Mouse (Mus musculus) thymus, adult 2 months (tissue): ENCODE measurements at regions not wholly inside any gene's neighbourhood (a gene's known extent, or its start where the extent isn't known, plus 50 kb on each side); places are given as distances from the start of the nearest gene placed in this dataset.

Source experiments
- DNase-seq: peaks from one replicate; pipeline ENCODE4 v3.0.0; 2021
- H3K27ac ChIP-seq: fragments of 200-500 bp; 2 replicates; pipeline ENCODE4 v1.5.1; 2012; ENCODE audit warnings: low read length, control low read depth; ENCODE audit not compliant: control insufficient read depth, insufficient read depth
- H3K27me3 ChIP-seq: fragments of 200-500 bp; 2 replicates; pipeline ENCODE4 v1.6.1; 2012; ENCODE audit warnings: mild to moderate bottlenecking, low read length, moderate library complexity, mixed read lengths; ENCODE audit not compliant: control insufficient read depth, insufficient read depth
- H3K36me3 ChIP-seq: fragments of 200-500 bp; 2 replicates; pipeline ENCODE4 v1.6.1; 2012; ENCODE audit warnings: mild to moderate bottlenecking, low read length, moderate library complexity; ENCODE audit not compliant: control insufficient read depth, insufficient read depth
- H3K4me1 ChIP-seq: fragments of 200-500 bp; replicated peaks from 2 replicates; pipeline ENCODE4 v1.6.1; 2012; ENCODE audit warnings: low read length; ENCODE audit not compliant: control insufficient read depth, insufficient read depth
- H3K4me3 ChIP-seq: fragments of 200-500 bp; 2 replicates; pipeline ENCODE4 v1.5.1; 2012; ENCODE audit warnings: mild to moderate bottlenecking, low read length, control low read depth, moderate library complexity; ENCODE audit not compliant: control insufficient read depth, insufficient read depth
- CTCF ChIP-seq: fragments of 200-500 bp; IDR thresholded peaks from 2 replicates; pipeline ENCODE4 v1.5.1; 2012; ENCODE audit warnings: mild to moderate bottlenecking, control low read depth, low read length, moderate library complexity, borderline replicate concordance; ENCODE audit not compliant: control insufficient read depth, poor library complexity, insufficient read depth; ENCODE audit errors: extremely low read depth
- POLR2A ChIP-seq: fragments of 200-500 bp; IDR thresholded peaks from 2 replicates; pipeline ENCODE4 v1.6.1; 2012; ENCODE audit warnings: mild to moderate bottlenecking, low read length, control low read depth, moderate library complexity; ENCODE audit not compliant: control insufficient read depth, poor library complexity, insufficient read depth; ENCODE audit errors: extremely low read depth
- WGBS: fragments of 180-500 bp; shearing (Covaris S2); methylation state at CpG from one replicate; pipeline ENCODE4 v1.1.7; 2018; 5-methylcytosine and 5-hydroxymethylcytosine counted together

DNA sequence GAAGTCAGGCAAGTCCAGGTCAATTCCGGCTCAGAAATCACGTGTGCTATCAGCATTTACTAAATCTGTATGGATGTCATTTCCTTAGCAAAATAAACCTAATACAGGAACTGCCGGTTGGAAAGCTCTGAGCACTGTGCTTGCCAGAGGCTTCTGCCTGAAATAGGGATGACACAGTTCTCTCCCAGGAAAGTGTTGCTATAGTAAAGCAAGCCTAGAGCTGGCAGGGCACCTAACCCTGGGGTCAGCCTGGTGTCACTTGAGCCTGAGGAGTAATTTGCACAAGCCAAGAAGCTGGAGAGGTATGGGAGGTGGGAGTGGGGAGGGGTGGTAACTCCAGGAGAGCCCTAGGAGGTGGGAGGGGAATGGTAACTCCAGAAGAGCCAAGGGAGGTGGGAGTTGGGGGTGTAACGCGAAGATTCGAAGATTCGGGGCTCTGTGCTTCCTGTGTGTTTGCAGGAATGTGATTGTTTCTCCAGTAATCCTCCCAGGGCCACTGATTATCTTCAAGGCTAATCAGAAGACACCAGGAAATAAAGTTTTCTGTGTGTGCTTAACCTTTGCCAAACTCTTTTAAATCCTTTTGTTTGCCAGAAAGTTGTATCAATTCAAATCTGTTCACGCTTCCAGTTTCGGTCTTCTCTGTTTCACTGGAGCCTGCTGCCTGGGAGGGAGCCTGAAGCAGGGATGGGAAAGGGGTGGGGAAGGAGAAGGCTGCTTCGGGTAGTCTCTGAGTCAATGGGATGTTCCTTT is 111.3 kb downstream of the Cd24a start:
- TF ChIP-seq CTCF (no peak), POLR2A (no peak)
- Histone ChIP-seq H3K4me3 (no peak overlapping the region), H3K4me1 (peaks cover 4% of the 10 kb centered on the region; the same call in 1 of the 2 replicates), H3K36me3 (no peaks in the 10 kb centered on the region), H3K27me3 (no peaks in the 10 kb centered on the region), H3K27ac (no peak overlapping the region)
- DNase-seq = no peak
- WGBS = 79% methylated on average over 10 of the region's 10 CpGs

DNA sequence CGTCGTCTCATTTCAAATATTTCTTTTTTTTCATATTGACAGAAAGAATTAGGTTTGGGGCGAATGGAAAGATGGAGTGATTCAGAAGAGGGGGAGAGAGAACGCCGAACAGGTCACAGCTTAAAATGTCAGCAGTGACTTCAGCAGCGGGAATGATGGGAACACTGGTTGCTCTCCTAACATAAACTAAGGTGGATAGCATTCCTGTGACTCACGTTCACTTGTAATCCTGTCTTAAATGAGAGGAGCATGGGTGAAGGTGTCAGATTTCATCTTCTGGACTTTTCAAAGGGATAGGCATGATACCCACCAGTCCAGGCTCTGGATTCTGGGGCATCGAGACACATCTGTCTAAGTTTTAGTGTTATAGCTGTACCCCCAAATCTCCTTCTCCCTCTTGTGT is 111.8 kb downstream of the Cd24a start:
- Histone ChIP-seq H3K27ac (no peak overlapping the region), H3K4me3 (no peak overlapping the region), H3K36me3 (no peaks in the 10 kb centered on the region), H3K4me1 (no peaks in the 10 kb centered on the region), H3K27me3 (no peaks in the 10 kb centered on the region)
- no peak for DNase-seq
- TF ChIP-seq CTCF (no peak), POLR2A (no peak)
- WGBS = 85% methylated on average over 8 of the region's 8 CpGs

DNA sequence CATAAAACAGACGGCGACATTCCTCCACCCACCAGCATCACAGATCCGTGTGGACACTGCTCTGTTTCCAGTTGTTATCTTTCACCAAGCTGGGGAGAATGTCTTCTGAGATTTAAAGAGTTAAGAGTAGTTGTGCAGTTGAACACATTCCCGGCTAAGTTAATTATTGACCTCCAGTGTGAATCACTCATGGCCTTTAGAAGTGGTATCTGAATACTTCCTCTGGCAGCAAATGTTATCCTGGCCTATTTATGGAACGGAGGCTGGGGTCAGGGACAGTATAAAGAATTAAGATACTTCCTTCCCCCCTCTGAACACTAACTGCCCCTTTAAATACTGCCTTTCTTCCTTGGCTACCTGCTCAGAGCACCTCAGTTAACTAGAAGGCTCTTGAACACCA is 115.9 kb downstream of the Cd24a start:
- WGBS = 67% methylated on average over 5 of the region's 5 CpGs
- Histone ChIP-seq H3K4me1 (no peaks in the 10 kb centered on the region), H3K27me3 (no peaks in the 10 kb centered on the region), H3K4me3 (no peak overlapping the region), H3K27ac (no peak overlapping the region), H3K36me3 (no peaks in the 10 kb centered on the region)
- TF ChIP-seq CTCF (no peak), POLR2A (no peak)
- DNase-seq = no peak

DNA sequence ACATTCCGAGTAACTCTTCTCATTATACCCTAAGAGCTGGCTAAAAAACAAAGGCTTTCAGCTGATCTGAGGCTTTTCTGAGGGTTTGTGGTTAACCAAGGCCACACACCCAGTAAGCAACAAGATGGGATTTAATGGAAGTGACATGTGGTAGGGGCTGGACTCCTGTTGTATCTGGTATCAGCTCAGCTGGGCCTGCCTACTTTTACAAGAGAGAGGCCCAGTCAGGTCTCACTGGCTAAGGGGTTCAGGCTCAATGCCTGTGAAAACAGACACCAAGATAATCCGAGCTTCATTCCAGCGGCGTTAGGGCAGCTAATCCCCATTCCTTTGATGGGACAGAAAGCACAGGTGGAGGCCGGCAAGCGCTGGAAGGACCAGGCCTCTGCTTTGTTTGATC is 116.4 kb downstream of the Cd24a start:
- no peaks in the 10 kb centered on the region for H3K27me3 ChIP-seq
- H3K4me1 ChIP-seq = no peaks in the 10 kb centered on the region
- H3K27ac ChIP-seq = no peak overlapping the region
- TF ChIP-seq POLR2A (no peak), CTCF (no peak)
- no peak for DNase-seq
- H3K4me3 ChIP-seq = no peak overlapping the region
- 62% methylated on average over 6 of the region's 6 CpGs for WGBS
- no peaks in the 10 kb centered on the region for H3K36me3 ChIP-seq

DNA sequence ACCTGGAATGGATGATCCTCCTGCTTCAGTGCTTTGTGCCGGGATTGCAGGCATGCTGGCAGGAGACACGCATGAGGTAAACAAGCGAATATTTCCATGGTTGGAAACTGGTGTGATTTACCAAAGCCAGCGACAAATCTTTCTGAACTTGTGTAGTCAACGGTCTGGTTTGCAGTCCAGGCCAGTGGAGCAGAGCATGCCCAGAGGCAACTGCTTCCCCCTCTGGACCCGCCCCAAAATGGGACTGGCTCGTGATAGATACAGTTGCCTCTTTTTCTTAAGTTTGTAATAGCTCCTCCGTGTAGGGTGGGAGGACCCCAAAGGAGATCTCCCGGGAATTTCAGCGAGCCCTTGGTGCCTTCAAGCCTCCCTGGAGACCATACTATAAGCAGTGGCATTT is 117.4 kb downstream of the Cd24a start:
- WGBS = 87% methylated on average over 10 of the region's 10 CpGs
- H3K36me3 ChIP-seq = no peaks in the 10 kb centered on the region
- no peak overlapping the region for H3K27ac ChIP-seq
- no peak for DNase-seq
- H3K4me3 ChIP-seq = no peak overlapping the region
- TF ChIP-seq CTCF (no peak), POLR2A (no peak)
- H3K4me1 ChIP-seq = no peaks in the 10 kb centered on the region
- no peaks in the 10 kb centered on the region for H3K27me3 ChIP-seq

DNA sequence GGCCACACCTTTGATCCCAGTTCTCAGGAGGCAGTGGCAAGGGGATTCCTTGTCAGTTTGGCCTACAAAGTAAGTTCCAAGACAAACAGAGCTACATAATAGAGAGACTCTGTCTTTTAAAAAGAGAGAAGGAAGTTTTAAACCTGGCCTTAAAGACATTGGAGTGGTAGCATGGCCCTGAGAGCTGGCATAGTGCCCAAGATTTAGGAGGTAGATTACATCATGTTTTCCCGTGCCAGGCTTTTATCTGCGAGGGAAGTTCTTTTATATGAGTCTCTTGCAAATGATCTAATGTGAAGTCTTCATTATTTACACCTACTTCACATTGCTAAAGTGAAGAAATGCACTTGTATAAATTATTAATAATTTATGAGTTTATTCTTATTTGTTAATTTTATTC is 119.8 kb downstream of the Cd24a start:
- Histone ChIP-seq H3K4me1 (peaks cover 4% of the 10 kb centered on the region), H3K27ac (no peak overlapping the region), H3K36me3 (no peaks in the 10 kb centered on the region), H3K4me3 (no peak overlapping the region), H3K27me3 (no peaks in the 10 kb centered on the region)
- TF ChIP-seq CTCF (no peak), POLR2A (no peak)
- no peak for DNase-seq
- 9% methylated on average over 2 of the region's 2 CpGs for WGBS
